In the genomic region with DNA sequence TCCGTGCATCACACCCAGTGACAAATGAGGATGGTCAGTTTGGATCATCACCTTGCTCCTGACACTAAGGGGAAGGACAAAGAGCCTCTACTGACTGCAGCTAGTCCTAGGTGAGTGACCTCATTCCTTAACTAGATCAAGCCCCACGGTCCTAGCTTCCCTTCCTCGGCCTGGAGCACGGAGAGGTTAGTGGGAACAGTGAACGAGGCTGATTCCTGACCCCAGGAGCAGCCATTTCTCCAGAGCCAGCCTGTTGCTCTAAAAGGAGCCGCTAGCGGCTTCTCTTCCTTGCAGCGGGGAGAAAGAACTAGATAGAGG, we compare ENCODE assay signal across 8 mouse cellular contexts. TPM values are rescaled to one million over a fixed set of nuclear protein-coding genes. Genes with fewer than 3 reads are reported as not detected.
DNase-seq lines count a peak whose midpoint lies in the region; ATAC-seq and TF ChIP-seq lines count a peak whose summit lies in the region.

No protein-coding gene starts in this region.

- 5% methylated on average over 8 of the region's 8 CpGs for WGBS in lung, postnatal 0 days
- 24% methylated on average over 8 of the region's 8 CpGs for WGBS in embryonic facial prominence, embryonic 10.5 days
- WGBS in hindbrain, embryonic 16.5 days: 10% methylated on average over 8 of the region's 8 CpGs
- WGBS in neural tube, embryonic 12.5 days: 33% methylated on average over 8 of the region's 8 CpGs

- peak overlapping the region; percentile 72 for H3K4me2 ChIP-seq in lung, postnatal 0 days (replicated peaks; ENCODE audit: low read depth, low read length)
- H3K4me2 ChIP-seq in hindbrain, embryonic 16.5 days (ENCODE audit: low read length): peak overlapping the region; percentile 99
- H3K4me2 ChIP-seq in neural tube, embryonic 12.5 days (replicated peaks): peak overlapping the region; percentile 71

- H3K9me3 ChIP-seq in lung, postnatal 0 days (ENCODE audit: low read length): no peaks in the 10 kb centered on the region
- no peaks in the 10 kb centered on the region for H3K9me3 ChIP-seq in embryonic facial prominence, embryonic 10.5 days
- no peaks in the 10 kb centered on the region for H3K9me3 ChIP-seq in hindbrain, embryonic 16.5 days (ENCODE audit: control insufficient read depth, low read length)
- H3K9me3 ChIP-seq in neural tube, embryonic 12.5 days: no peaks in the 10 kb centered on the region

- DNase-seq in lung, postnatal 0 days (ENCODE audit: low spot score): peak; percentile 45
- no peak for DNase-seq in lung, postnatal 14 days
- DNase-seq in embryonic facial prominence, embryonic 10.5 days (ENCODE audit: low spot score): no peak
- DNase-seq in yolk sac, embryonic 10.5 days (ENCODE audit: low spot score): no peak

- no peak for TF ChIP-seq EP300 in lung, postnatal 0 days (IDR thresholded peaks at IDR 0.05)

- H3K27ac ChIP-seq in lung, postnatal 0 days (ENCODE audit: low read length): peak overlapping the region; percentile 94
- peak overlapping the region; percentile 97 for H3K27ac ChIP-seq in embryonic facial prominence, embryonic 10.5 days (replicated peaks)
- peak overlapping the region; percentile 92 for H3K27ac ChIP-seq in hindbrain, embryonic 16.5 days (ENCODE audit: low read depth, low read length)
- peak overlapping the region; percentile 2; the same call in 1 of the 2 replicates for H3K27ac ChIP-seq in neural tube, embryonic 12.5 days

- no peak for TF ChIP-seq CTCF in lung, postnatal 0 days (IDR thresholded peaks at IDR 0.05)

- no peaks in the 10 kb centered on the region for H3K27me3 ChIP-seq in lung, postnatal 0 days (replicated peaks; ENCODE audit: insufficient read depth, low read length)
- 0 out of 2 replicates have a peak, but pooled peaks cover 4% of the 10 kb centered on the region for H3K27me3 ChIP-seq in embryonic facial prominence, embryonic 10.5 days (replicated peaks; ENCODE audit: low read depth, poor library complexity, severe bottlenecking)
- no peaks in the 10 kb centered on the region for H3K27me3 ChIP-seq in hindbrain, embryonic 16.5 days (replicated peaks; ENCODE audit: control insufficient read depth, insufficient read depth, low read length)
- H3K27me3 ChIP-seq in neural tube, embryonic 12.5 days (replicated peaks): no peaks in the 10 kb centered on the region

- H3K4me1 ChIP-seq in lung, postnatal 0 days (ENCODE audit: insufficient read depth, low read depth, low read length): peaks cover 8% of the 10 kb centered on the region; the same call in 1 of the 2 replicates
- peaks cover 28% of the 10 kb centered on the region for H3K4me1 ChIP-seq in embryonic facial prominence, embryonic 10.5 days
- H3K4me1 ChIP-seq in hindbrain, embryonic 16.5 days (ENCODE audit: control insufficient read depth, insufficient read depth, low read depth, low read length): peaks cover 20% of the 10 kb centered on the region
- peaks cover 15% of the 10 kb centered on the region for H3K4me1 ChIP-seq in neural tube, embryonic 12.5 days

- H3K9ac ChIP-seq in lung, postnatal 0 days (replicated peaks; ENCODE audit: low read depth): peak overlapping the region; percentile 93
- peak overlapping the region; percentile 95 for H3K9ac ChIP-seq in hindbrain, embryonic 16.5 days (ENCODE audit: low read depth, low read length)
- peak overlapping the region; percentile 87 for H3K9ac ChIP-seq in neural tube, embryonic 12.5 days

- ATAC-seq in lung, postnatal 0 days: peak; percentile 11
- 0 out of 2 replicates have a peak, but pooled peaks have one; percentile 7 for ATAC-seq in hindbrain, embryonic 16.5 days
- ATAC-seq in neural tube, embryonic 12.5 days (ENCODE audit: low FRiP score, low read depth): no peak
- ATAC-seq in monocyte, adult 5-6 weeks (replicated peaks; ENCODE audit: insufficient number of reproducible peaks, low FRiP score, low TSS enrichment, poor library complexity, severe bottlenecking): no peak
- no peak for ATAC-seq in CD4-positive, CD25-positive, alpha-beta regulatory T cell, adult 4 months

- peak overlapping the region; percentile 77 for H3K4me3 ChIP-seq in lung, postnatal 0 days (ENCODE audit: low read depth, low read length)
- H3K4me3 ChIP-seq in embryonic facial prominence, embryonic 10.5 days: peak overlapping the region; percentile 90
- peak overlapping the region; percentile 72 for H3K4me3 ChIP-seq in hindbrain, embryonic 16.5 days (ENCODE audit: low read length)
- peak overlapping the region; percentile 79 for H3K4me3 ChIP-seq in neural tube, embryonic 12.5 days

- H3K36me3 ChIP-seq in lung, postnatal 0 days (ENCODE audit: insufficient read depth, low read length): peaks cover 15% of the 10 kb centered on the region; the same call in 1 of the 2 replicates
- peaks cover 54% of the 10 kb centered on the region for H3K36me3 ChIP-seq in embryonic facial prominence, embryonic 10.5 days (replicated peaks)
- H3K36me3 ChIP-seq in hindbrain, embryonic 16.5 days (ENCODE audit: control insufficient read depth, insufficient read depth, low read length): peaks cover 28% of the 10 kb centered on the region
- H3K36me3 ChIP-seq in neural tube, embryonic 12.5 days: peaks cover 41% of the 10 kb centered on the region

RNA-seq across cellular contexts. Expression of a gene that starts 2.9 kb away (rescaled TPM):
- 77.2 and 87.2 TPM in 2 replicates for polyA plus RNA-seq in lung, postnatal 0 days (2015; fragmentation: Nextera tagmentation; extraction: Ambion mirVana)
- polyA plus RNA-seq in embryonic facial prominence, embryonic 10.5 days (2016; fragmentation: Nextera tagmentation; extraction: Ambion mirVana): 3.0 and 6.2 TPM in 2 replicates
- polyA plus RNA-seq in hindbrain, embryonic 16.5 days (2015; fragmentation: Nextera tagmentation; extraction: Ambion mirVana): 2.3 and 15.0 TPM in 2 replicates
- 44.2 and 62.0 TPM in 2 replicates for polyA plus RNA-seq in neural tube, embryonic 12.5 days (2016; fragmentation: Nextera tagmentation; extraction: Ambion mirVana)
- not detected in 3 replicates for total RNA-seq in monocyte, adult 5-6 weeks (2017)
- not detected for polyA plus RNA-seq in CD4-positive, CD25-positive, alpha-beta regulatory T cell, adult 4 months (2017; shearing (Covaris generic))

RNA-seq across cellular contexts. Expression of a gene that starts 11.5 kb away (rescaled TPM):
- 196 and 224 TPM in 2 replicates for polyA plus RNA-seq in lung, postnatal 0 days (2015; fragmentation: Nextera tagmentation; extraction: Ambion mirVana)
- polyA plus RNA-seq in embryonic facial prominence, embryonic 10.5 days (2016; fragmentation: Nextera tagmentation; extraction: Ambion mirVana): 476 and 493 TPM in 2 replicates
- 304 and 382 TPM in 2 replicates for polyA plus RNA-seq in hindbrain, embryonic 16.5 days (2015; fragmentation: Nextera tagmentation; extraction: Ambion mirVana)
- polyA plus RNA-seq in neural tube, embryonic 12.5 days (2016; fragmentation: Nextera tagmentation; extraction: Ambion mirVana): 419 and 436 TPM in 2 replicates
- total RNA-seq in monocyte, adult 5-6 weeks (2017): 88.8 to 157 TPM (median 111 TPM) in 3 replicates
- 100 to 1,000 TPM; 151 to 190 TPM for polyA plus RNA-seq in CD4-positive, CD25-positive, alpha-beta regulatory T cell, adult 4 months (2017; shearing (Covaris generic))

RNA-seq across cellular contexts. Expression of a gene that starts 12.5 kb away (rescaled TPM):
- polyA plus RNA-seq in lung, postnatal 0 days (2015; fragmentation: Nextera tagmentation; extraction: Ambion mirVana): 4.7 and 5.7 TPM in 2 replicates
- 0.76 and 0.79 TPM in 2 replicates for polyA plus RNA-seq in embryonic facial prominence, embryonic 10.5 days (2016; fragmentation: Nextera tagmentation; extraction: Ambion mirVana)
- polyA plus RNA-seq in hindbrain, embryonic 16.5 days (2015; fragmentation: Nextera tagmentation; extraction: Ambion mirVana): 0.61 and 0.66 TPM in 2 replicates
- polyA plus RNA-seq in neural tube, embryonic 12.5 days (2016; fragmentation: Nextera tagmentation; extraction: Ambion mirVana): 1.6 and 1.9 TPM in 2 replicates
- total RNA-seq in monocyte, adult 5-6 weeks (2017): not detected in 3 replicates
- polyA plus RNA-seq in CD4-positive, CD25-positive, alpha-beta regulatory T cell, adult 4 months (2017; shearing (Covaris generic)): not detected

RNA-seq across cellular contexts. Expression of a gene that starts 36.8 kb away (rescaled TPM):
- 32.4 and 34.2 TPM in 2 replicates for polyA plus RNA-seq in lung, postnatal 0 days (2015; fragmentation: Nextera tagmentation; extraction: Ambion mirVana)
- 21.0 and 22.3 TPM in 2 replicates for polyA plus RNA-seq in embryonic facial prominence, embryonic 10.5 days (2016; fragmentation: Nextera tagmentation; extraction: Ambion mirVana)
- 13.5 and 17.5 TPM in 2 replicates for polyA plus RNA-seq in hindbrain, embryonic 16.5 days (2015; fragmentation: Nextera tagmentation; extraction: Ambion mirVana)
- polyA plus RNA-seq in neural tube, embryonic 12.5 days (2016; fragmentation: Nextera tagmentation; extraction: Ambion mirVana): 26.0 and 27.3 TPM in 2 replicates
- not detected in 3 replicates for total RNA-seq in monocyte, adult 5-6 weeks (2017)
- 1 to 10 TPM in 1 of 2 experiments, under 1 TPM in 1; 0.91 to 2.7 TPM for polyA plus RNA-seq in CD4-positive, CD25-positive, alpha-beta regulatory T cell, adult 4 months (2017; shearing (Covaris generic))

RNA-seq across cellular contexts. Expression of a gene that starts 45.9 kb away (rescaled TPM):
- polyA plus RNA-seq in lung, postnatal 0 days (2015; fragmentation: Nextera tagmentation; extraction: Ambion mirVana): 17.7 and 18.8 TPM in 2 replicates
- 12.0 and 12.8 TPM in 2 replicates for polyA plus RNA-seq in embryonic facial prominence, embryonic 10.5 days (2016; fragmentation: Nextera tagmentation; extraction: Ambion mirVana)
- polyA plus RNA-seq in hindbrain, embryonic 16.5 days (2015; fragmentation: Nextera tagmentation; extraction: Ambion mirVana): 7.8 and 9.8 TPM in 2 replicates
- 12.4 and 13.9 TPM in 2 replicates for polyA plus RNA-seq in neural tube, embryonic 12.5 days (2016; fragmentation: Nextera tagmentation; extraction: Ambion mirVana)
- 13.2 to 19.6 TPM (median 14.0 TPM) in 3 replicates for total RNA-seq in monocyte, adult 5-6 weeks (2017)
- polyA plus RNA-seq in CD4-positive, CD25-positive, alpha-beta regulatory T cell, adult 4 months (2017; shearing (Covaris generic)): 10 to 100 TPM; 11.8 to 12.2 TPM

Comparison
In these comparisons a context has a peak if more than half of its experiments do, and no peak if none do; other contexts are left out.
1. ATAC-seq: peak in lung, postnatal 0 days (single experiment) and hindbrain, embryonic 16.5 days (single experiment); none in neural tube, embryonic 12.5 days (single experiment), monocyte, adult 5-6 weeks (single experiment) and CD4-positive, CD25-positive, alpha-beta regulatory T cell, adult 4 months (single experiment).
2. H3K27ac ChIP-seq: peak in every context shown above with its lines; median percentile 97 in embryonic facial prominence, embryonic 10.5 days; 94 in lung, postnatal 0 days; 92 in hindbrain, embryonic 16.5 days; 2 in neural tube, embryonic 12.5 days.
3. Peak in every context shown above with its lines, with median percentiles within 50 percentile points of each other: H3K4me2 ChIP-seq, H3K4me3 ChIP-seq and H3K9ac ChIP-seq.